Mouse (Mus musculus) CH12.LX (cell line): ENCODE measurements around the gene Ccna2. TPM values are rescaled to one million over a fixed set of nuclear protein-coding genes. Genes with fewer than 3 reads are reported as not detected.

Experiments
- DNase-seq: peaks from one replicate; pipeline ENCODE4 v3.0.0-alpha.2; 2013; ENCODE audit errors: extremely low read depth
- H3K27ac ChIP-seq: 2 replicates; pipeline ENCODE4 v1.5.1; 2012; ENCODE audit warnings: low read depth, mild to moderate bottlenecking, control low read depth, moderate library complexity; ENCODE audit not compliant: insufficient read depth
- H3K27me3 ChIP-seq: replicated peaks from 2 replicates; pipeline ENCODE3; 2012; ENCODE audit warnings: inconsistent platforms
- H3K36me3 ChIP-seq, 2 experiments: replicated peaks in 1 of 2; 2 replicates each; pipeline versions ENCODE3 to v1.6.1; 2012; ENCODE audit warnings: inconsistent platforms in 1 of 2, low read length in 1 of 2, mild to moderate bottlenecking in 1 of 2, mixed read lengths in 1 of 2, moderate library complexity in 1 of 2; ENCODE audit not compliant: control insufficient read depth in 1 of 2, insufficient read depth in 1 of 2
- H3K4me1 ChIP-seq, 2 experiments: 2 replicates each; pipeline ENCODE4 v1.6.1; 2012; ENCODE audit warnings: inconsistent platforms in 1 of 2, moderate library complexity in 1 of 2; ENCODE audit not compliant: insufficient read depth in 2 of 2, control insufficient read depth in 1 of 2
- H3K4me2 ChIP-seq: 2 replicates; pipeline ENCODE4 v1.6.1; 2012; ENCODE audit warnings: low read depth, mild to moderate bottlenecking, control low read depth; ENCODE audit not compliant: poor library complexity, insufficient read depth, severe bottlenecking
- H3K4me3 ChIP-seq, 3 experiments: fragments of 150-350 bp in 1 of 3; sonication (generic) in 1 of 3; replicated peaks in 1 of 3; 2 replicates each; pipeline versions ENCODE3 to v1.5.1; 2011 to 2012; ENCODE audit warnings: low read depth in 2 of 3, low read length in 2 of 3, mild to moderate bottlenecking in 2 of 3, moderate library complexity in 2 of 3, control low read depth in 1 of 3, improper control_type of control experiment in 1 of 3, inconsistent platforms in 1 of 3, mixed read lengths in 1 of 3; ENCODE audit not compliant: poor library complexity in 1 of 3
- H3K79me2 ChIP-seq: replicated peaks from 2 replicates; pipeline ENCODE4 v1.6.1; 2012; ENCODE audit warnings: mild to moderate bottlenecking, moderate library complexity; ENCODE audit not compliant: control insufficient read depth, poor library complexity, insufficient read depth, severe bottlenecking; ENCODE audit errors: extremely low read depth
- H3K9ac ChIP-seq: 2 replicates; pipeline ENCODE4 v1.6.1; 2012; ENCODE audit warnings: low read depth, mild to moderate bottlenecking, control low read depth, moderate library complexity; ENCODE audit not compliant: insufficient read depth
- H3K9me3 ChIP-seq: replicated peaks from 2 replicates; pipeline ENCODE3; 2012; ENCODE audit warnings: low read length, inconsistent platforms, mixed read lengths
- BHLHE40 ChIP-seq: IDR thresholded peaks from 2 replicates; pipeline ENCODE4 v1.6.1; 2011; ENCODE audit warnings: mild to moderate bottlenecking, low read depth, low read length, improper control_type of control experiment
- CHD1 ChIP-seq: IDR thresholded peaks from 2 replicates; pipeline ENCODE4 v1.6.1; 2012; ENCODE audit warnings: low read depth, low read length, improper control_type of control experiment, inconsistent platforms
- CHD2 ChIP-seq: IDR thresholded peaks from 2 replicates; pipeline ENCODE4 v1.6.1; 2011; ENCODE audit warnings: low read length, improper control_type of control experiment
- CTCF ChIP-seq, 2 experiments: IDR thresholded peaks in 1 of 2; conservative IDR thresholded peaks in 1 of 2; 2 replicates each; pipeline ENCODE4 v1.5.1; 2011 to 2012; ENCODE audit warnings: low read depth in 2 of 2, low read length in 2 of 2, improper control_type of control experiment in 1 of 2, inconsistent platforms in 1 of 2, mild to moderate bottlenecking in 1 of 2, moderate library complexity in 1 of 2
- ETS1 ChIP-seq: conservative IDR thresholded peaks from 2 replicates; pipeline ENCODE4 v1.6.1; 2012; ENCODE audit warnings: low read depth, mild to moderate bottlenecking, inconsistent platforms, low read length, improper control_type of control experiment, moderate library complexity
- GABPA ChIP-seq: IDR thresholded peaks from 2 replicates; pipeline ENCODE4 v1.6.1; 2012; ENCODE audit warnings: low read depth, low read length, improper control_type of control experiment, inconsistent platforms; ENCODE audit not compliant: insufficient replicate concordance
- HCFC1 ChIP-seq: IDR thresholded peaks from 2 replicates; pipeline ENCODE4 v1.6.1; 2012; ENCODE audit warnings: low read depth, mild to moderate bottlenecking, inconsistent platforms, low read length, improper control_type of control experiment
- IRF4 ChIP-seq: IDR thresholded peaks from 2 replicates; pipeline ENCODE4 v1.6.1; 2014; ENCODE audit warnings: low read depth, mild to moderate bottlenecking, inconsistent platforms, low read length, improper control_type of control experiment
- JUND ChIP-seq: conservative IDR thresholded peaks from 2 replicates; pipeline ENCODE4 v1.6.1; 2011; ENCODE audit warnings: low read depth, low read length, improper control_type of control experiment
- KAT2A ChIP-seq: IDR thresholded peaks from 2 replicates; pipeline ENCODE4 v1.6.1; 2012; ENCODE audit warnings: low read length, improper control_type of control experiment, inconsistent platforms; ENCODE audit not compliant: insufficient replicate concordance
- MAZ ChIP-seq: IDR thresholded peaks from 2 replicates; pipeline ENCODE4 v1.6.1; 2012; ENCODE audit warnings: low read depth, mild to moderate bottlenecking, inconsistent platforms, low read length, improper control_type of control experiment, moderate library complexity
- NELFE ChIP-seq: IDR thresholded peaks from 2 replicates; pipeline ENCODE4 v1.6.1; 2011; ENCODE audit warnings: low read depth, low read length, improper control_type of control experiment
- NRF1 ChIP-seq: IDR thresholded peaks from 2 replicates; pipeline ENCODE4 v1.6.1; 2014; ENCODE audit warnings: low read depth, mild to moderate bottlenecking, inconsistent platforms, low read length, improper control_type of control experiment, moderate library complexity
- POLR2AphosphoS2 ChIP-seq: IDR thresholded peaks from 2 replicates; pipeline ENCODE4 v1.6.1; 2011; ENCODE audit warnings: low read depth, low read length, improper control_type of control experiment
- RAD21 ChIP-seq: IDR thresholded peaks from 2 replicates; pipeline ENCODE4 v1.6.1; 2011; ENCODE audit warnings: low read depth, mild to moderate bottlenecking, low read length, improper control_type of control experiment, moderate library complexity
- RCOR1 ChIP-seq: conservative IDR thresholded peaks from 2 replicates; pipeline ENCODE4 v1.6.1; 2012; ENCODE audit warnings: low read depth, mild to moderate bottlenecking, inconsistent platforms, low read length, improper control_type of control experiment
- SMC3 ChIP-seq: IDR thresholded peaks from 2 replicates; pipeline ENCODE4 v1.6.1; 2011; ENCODE audit warnings: low read depth, low read length, improper control_type of control experiment
- UBTF ChIP-seq: IDR thresholded peaks from 2 replicates; pipeline ENCODE4 v1.6.1; 2012; ENCODE audit warnings: low read depth, mild to moderate bottlenecking, inconsistent platforms, low read length, improper control_type of control experiment, moderate library complexity
- ZKSCAN1 ChIP-seq: IDR thresholded peaks from 2 replicates; pipeline ENCODE4 v1.6.1; 2012; ENCODE audit warnings: low read depth, inconsistent platforms, low read length, improper control_type of control experiment, borderline replicate concordance
- ZNF384 ChIP-seq: IDR thresholded peaks from 2 replicates; pipeline ENCODE4 v1.6.1; 2012; ENCODE audit warnings: low read depth, low read length, improper control_type of control experiment, inconsistent platforms
- dilution Hi-C: fragments of 300-500 bp; cut with MboI; formaldehyde crosslinking; loops from 2 replicates; pipeline ENCODE4 v1.14.3; 2020; ENCODE audit warnings: low sequenced_read_pairs; ENCODE audit not compliant: extremely low pct_unique_long_range_greater_than_20kb, extremely low pct_ligation_motif_present
- in situ Hi-C: fragments of 300-500 bp; cut with MboI; formaldehyde crosslinking; loops from 3 replicates; pipeline ENCODE4 v1.14.3; 2019; ENCODE audit warnings: low sequenced_read_pairs, low pct_ligation_motif_present, low pct_unique_long_range_greater_than_20kb, mixed read lengths
- polyA plus RNA-seq: library from polyadenylated mRNA; unstranded; fragments of >175 nt; gene quantifications from 2 replicates; pipeline ENCODE4 v1.2.1, GENCODE M21; 2012; ENCODE audit warnings: low read depth; ENCODE audit not compliant: insufficient read length
- total RNA-seq, 2 experiments: library from RNA; depleted of rRNA; stranded (reverse); fragments of 300-350 nt in 1 of 2; fragments of >200 nt in 1 of 2; gene quantifications; 2 replicates each; pipeline ENCODE4 v1.2.3; 2012 to 2014

Gene Ccna2
- total and polyA plus RNA-seq, 3 experiments, result 94.7 to 240 (median 148) TPM

- dilution Hi-C loops (no loop called here), in situ Hi-C loops (no loop called here)
- no peak overlapping the region for H3K4me3 ChIP-seq
Observed at GRCm38 (mm10) chr3:36618181-36618580, 46.2 kb upstream of the Ccna2 start.

GRCm38 (mm10) chr3:36613908-36614255, 41.9 kb upstream of the Ccna2 start:
- Histone ChIP-seq H3K79me2 (no peaks in the 10 kb centered on the region), H3K9me3 (no peaks in the 10 kb centered on the region), H3K4me3 (peak overlapping the region in 1 of 3 experiments; percentile 56), H3K9ac (no peak overlapping the region), H3K27me3 (no peaks in the 10 kb centered on the region), H3K4me2 (peak overlapping the region; percentile 83), H3K36me3 (no peaks in the 10 kb centered on the region), H3K27ac (no peak overlapping the region), H3K4me1 (peaks cover 2 to 8% of the 10 kb centered on the region in 2 experiments; a peak in 3 of 4 replicates)
- in situ Hi-C loops, result no loop called here
- DNase-seq, result peak; percentile 23
- dilution Hi-C loops, result no loop called here
- TF ChIP-seq CTCF (conservative IDR thresholded peaks at IDR 0.05 in 1 of 2, IDR thresholded peaks at IDR 0.05 in 1 of 2; ENCODE audit: low read depth in 2 of 2, low read length in 2 of 2), result no peak
- no peak for TF ChIP-seq CHD2
- TF ChIP-seq NRF1, result no peak
- no peak for TF ChIP-seq IRF4
- no peak for TF ChIP-seq CHD1
- TF ChIP-seq RAD21, result no peak
- no peak for TF ChIP-seq MAZ
- TF ChIP-seq BHLHE40, result no peak
- TF ChIP-seq, all 38 proteins: peak for 0

More at GRCm38 (mm10) chr3:36618181-36618580, 46.2 kb upstream of the Ccna2 start:
- Histone ChIP-seq H3K36me3 (no peaks in the 10 kb centered on the region), H3K9ac (no peak overlapping the region), H3K4me2 (no peak overlapping the region), H3K4me1 (peaks cover 2 to 3% of the 10 kb centered on the region in 2 experiments; a peak in 2 of 4 replicates), H3K9me3 (no peaks in the 10 kb centered on the region), H3K27me3 (no peaks in the 10 kb centered on the region), H3K27ac (no peak overlapping the region), H3K79me2 (no peaks in the 10 kb centered on the region)
- DNase-seq, result no peak
- TF ChIP-seq NRF1, result no peak
- no peak for TF ChIP-seq NELFE
- TF ChIP-seq RCOR1, result no peak
- no peak for TF ChIP-seq JUND
- TF ChIP-seq POLR2AphosphoS2, result no peak
- no peak for TF ChIP-seq MAZ
- no peak for TF ChIP-seq GABPA
- no peak for TF ChIP-seq HCFC1
- no peak for TF ChIP-seq ZNF384
- no peak for TF ChIP-seq KAT2A
- TF ChIP-seq UBTF, result no peak
- no peak for TF ChIP-seq SMC3
- no peak for TF ChIP-seq ETS1
- no peak for TF ChIP-seq ZKSCAN1
- no peak for TF ChIP-seq CHD2
